Comparison of ENCODE assay signal across 8 mouse cellular contexts in the genomic region with DNA sequence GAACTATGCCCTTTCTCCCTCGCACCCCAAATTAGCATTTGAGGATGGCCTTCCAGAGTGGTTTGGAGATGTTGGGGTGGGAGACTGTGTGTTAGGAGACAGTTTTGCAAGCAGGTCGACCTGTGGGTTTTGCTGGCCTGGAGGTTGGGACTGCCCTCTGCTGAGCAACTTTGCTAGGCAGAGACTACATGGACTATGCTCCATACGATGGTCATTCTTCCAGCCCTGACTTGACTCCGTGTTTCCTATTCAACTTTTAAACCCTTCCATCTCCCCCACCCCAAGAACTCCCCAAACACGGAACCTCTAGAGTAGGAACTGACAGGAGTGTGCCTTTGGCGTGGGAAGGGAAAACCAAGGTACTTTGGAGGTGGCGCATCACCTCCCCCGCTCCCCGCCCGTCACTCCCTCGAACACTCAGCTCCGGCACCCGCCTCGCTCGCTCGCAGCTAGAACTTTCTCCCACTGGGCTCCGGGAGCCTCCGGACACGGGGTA. TPM values are rescaled to one million over a fixed set of nuclear protein-coding genes. Genes with fewer than 3 reads are reported as not detected.
DNase-seq lines count a peak whose midpoint lies in the region; ATAC-seq and TF ChIP-seq lines count a peak whose summit lies in the region.

TSS of gene Tmcc3 (plus strand) at position 439 of the 496 bp plus-strand sequence.

- WGBS in heart, embryonic 12.5 days: 2% methylated on average over 19 of the region's 19 CpGs
- 3% methylated on average over 19 of the region's 19 CpGs for WGBS in midbrain, postnatal 0 days

- DNase-seq in cerebellum, adult 8-10 months: peak; percentile 9
- DNase-seq in cerebellum, adult 9-10 months: no peak
- peak; percentile 6 for DNase-seq in urinary bladder, postnatal 25 days (ENCODE audit: low spot score)
- DNase-seq in urinary bladder, postnatal 14 days (ENCODE audit: low spot score): no peak
- DNase-seq in layer of hippocampus, postnatal 25 days (ENCODE audit: extremely low spot score in 1 of 2, low spot score in 1 of 2): no peak
- peak; percentile 49 for DNase-seq in midbrain, postnatal 0 days (ENCODE audit: low spot score)
- no peak for DNase-seq in ovary, postnatal 36 days (ENCODE audit: low spot score)

- H3K9me3 ChIP-seq in heart, embryonic 12.5 days (replicated peaks): 0 out of 2 replicates have a peak, but pooled peaks cover 5% of the 10 kb centered on the region
- no peaks in the 10 kb centered on the region for H3K9me3 ChIP-seq in midbrain, postnatal 0 days (ENCODE audit: low read length)

- ATAC-seq in heart, embryonic 12.5 days (ENCODE audit: insufficient number of reproducible peaks, low FRiP score): peak; percentile 39; the same call in 1 of the 2 replicates
- ATAC-seq in midbrain, postnatal 0 days (ENCODE audit: low FRiP score): peak; percentile 10

- no peaks in the 10 kb centered on the region for H3K4me1 ChIP-seq in heart, embryonic 12.5 days (replicated peaks)
- H3K4me1 ChIP-seq in midbrain, postnatal 0 days (ENCODE audit: insufficient read depth, low read length): peaks cover 8% of the 10 kb centered on the region

- TF ChIP-seq CTCF in midbrain, postnatal 0 days (IDR thresholded peaks at IDR 0.05): peak; percentile 39

- peak within 1 kb of the TSS; percentile 71 for H3K9ac ChIP-seq in heart, embryonic 12.5 days
- peak within 1 kb of the TSS; percentile 54 for H3K9ac ChIP-seq in midbrain, postnatal 0 days (replicated peaks; ENCODE audit: low read length, poor library complexity, severe bottlenecking)

- peaks cover 12% of the 10 kb centered on the region for H3K27me3 ChIP-seq in heart, embryonic 12.5 days (replicated peaks)
- 0 out of 2 replicates have a peak, but pooled peaks cover 2% of the 10 kb centered on the region for H3K27me3 ChIP-seq in midbrain, postnatal 0 days (ENCODE audit: insufficient read depth, low read length)

- H3K4me2 ChIP-seq in heart, embryonic 12.5 days: peak within 1 kb of the TSS; percentile 99
- peak within 1 kb of the TSS; percentile 97 for H3K4me2 ChIP-seq in midbrain, postnatal 0 days (ENCODE audit: low read depth, low read length, poor library complexity, severe bottlenecking)

- H3K27ac ChIP-seq in heart, embryonic 12.5 days (ENCODE audit: poor library complexity, severe bottlenecking): no peak within 1 kb of the TSS
- peak within 1 kb of the TSS; percentile 43 for H3K27ac ChIP-seq in midbrain, postnatal 0 days (ENCODE audit: low read depth, low read length)

- H3K36me3 ChIP-seq in heart, embryonic 12.5 days: no peaks in the 10 kb centered on the region
- H3K36me3 ChIP-seq in midbrain, postnatal 0 days (ENCODE audit: insufficient read depth, low read length): no peaks in the 10 kb centered on the region

- peak within 1 kb of the TSS; percentile 62 for H3K4me3 ChIP-seq in heart, embryonic 12.5 days
- peak within 1 kb of the TSS; percentile 54 for H3K4me3 ChIP-seq in midbrain, postnatal 0 days (ENCODE audit: low read depth, low read length)

RNA-seq across cellular contexts. Expression of gene Tmcc3, which starts in this region (rescaled TPM):
- polyA plus RNA-seq in heart, embryonic 12.5 days (2016; fragmentation: Nextera tagmentation; extraction: Ambion mirVana): 10.2 and 11.1 TPM in 2 replicates
- total RNA-seq in layer of hippocampus, postnatal 25 days (2021): 10 to 100 TPM; 42.6 to 46.9 TPM
- 9.9 and 12.8 TPM in 2 replicates for total RNA-seq in midbrain, postnatal 0 days (2014; rRNA removed)
- 14.7 and 15.2 TPM in 2 replicates for polyA plus RNA-seq in midbrain, postnatal 0 days (2015; fragmentation: Nextera tagmentation; extraction: Ambion mirVana)

Comparison
In these comparisons a context has a peak if more than half of its experiments do, and no peak if none do; other contexts are left out.
1. DNase-seq: peak in cerebellum, adult 8-10 months (single experiment), urinary bladder, postnatal 25 days (single experiment) and midbrain, postnatal 0 days (single experiment); none in cerebellum, adult 9-10 months (single experiment), urinary bladder, postnatal 14 days (single experiment), layer of hippocampus, postnatal 25 days (0 of 2) and ovary, postnatal 36 days (single experiment).